Mouse (Mus musculus): Measurements from ENCODE around the gene Ptpro.
A peak's percentile ranks its signal among the peaks of the same experiment; 100 is the strongest.
"Not testable (repeated sequence)": the region's sequence is repeated elsewhere in the genome, so short reads cannot be mapped to it uniquely, and the experiment has no call there.

The Ptpro gene

GRCm38 (mm10) chr6:137386935-137387334, 134.8 kb downstream of the Ptpro start:
- no peak for DNase-seq (ENCODE audit: low spot score in 2 of 2)

DNA sequence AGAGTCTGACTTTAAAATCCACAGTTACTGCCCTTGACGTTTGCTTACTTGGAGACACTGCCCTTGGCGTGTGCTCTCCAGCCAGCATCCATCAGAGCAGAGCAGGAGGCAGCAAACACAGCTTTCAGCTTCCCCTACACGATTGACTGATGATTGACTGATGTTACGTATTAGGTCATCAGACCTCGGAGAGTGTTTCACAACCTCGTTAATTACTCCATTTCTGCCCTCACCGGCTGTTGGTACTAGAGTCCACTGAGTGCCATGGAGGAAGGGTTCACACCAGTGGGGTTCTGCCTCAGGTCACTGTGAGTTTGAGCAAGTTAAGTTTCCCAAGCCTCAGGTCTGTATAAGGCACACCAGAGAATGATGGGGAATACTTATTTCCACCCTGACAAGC, 143.0 kb downstream of the Ptpro start:
- DNase-seq (ENCODE audit: low spot score in 2 of 2) = no peak

DNA sequence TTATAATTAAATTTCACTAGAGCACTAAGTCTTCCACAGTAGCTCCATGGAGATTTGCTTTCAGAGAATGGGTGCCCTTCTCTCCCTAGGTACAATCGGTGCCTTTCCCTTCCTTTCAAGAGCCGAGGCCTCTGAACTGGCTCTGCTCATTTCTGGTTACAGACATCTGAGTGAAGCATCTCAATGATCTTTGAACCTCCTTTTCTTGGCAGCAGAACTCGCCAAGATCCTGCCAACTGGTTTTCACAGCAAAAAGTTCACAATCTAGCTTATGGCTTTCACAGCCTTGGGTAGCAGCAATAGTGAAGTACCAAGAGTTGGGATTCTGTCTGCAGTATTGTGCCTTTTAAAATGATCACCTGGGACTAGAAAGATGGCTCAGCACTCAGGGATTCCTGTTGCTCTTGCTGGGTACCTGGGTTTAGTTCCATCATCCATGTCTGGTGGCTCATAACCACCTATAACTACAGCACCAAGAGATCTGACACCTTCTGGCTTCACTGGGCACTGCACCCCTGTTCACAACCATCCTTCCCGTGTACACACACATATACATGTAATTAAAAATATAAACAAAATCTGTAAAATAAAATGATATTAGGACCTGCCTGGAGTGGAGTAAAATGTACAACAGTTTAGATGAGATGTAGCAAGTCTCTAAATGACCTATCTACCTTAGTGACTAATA, 144.1 kb downstream of the Ptpro start:
- no peak for DNase-seq (ENCODE audit: low spot score in 2 of 2)

DNA sequence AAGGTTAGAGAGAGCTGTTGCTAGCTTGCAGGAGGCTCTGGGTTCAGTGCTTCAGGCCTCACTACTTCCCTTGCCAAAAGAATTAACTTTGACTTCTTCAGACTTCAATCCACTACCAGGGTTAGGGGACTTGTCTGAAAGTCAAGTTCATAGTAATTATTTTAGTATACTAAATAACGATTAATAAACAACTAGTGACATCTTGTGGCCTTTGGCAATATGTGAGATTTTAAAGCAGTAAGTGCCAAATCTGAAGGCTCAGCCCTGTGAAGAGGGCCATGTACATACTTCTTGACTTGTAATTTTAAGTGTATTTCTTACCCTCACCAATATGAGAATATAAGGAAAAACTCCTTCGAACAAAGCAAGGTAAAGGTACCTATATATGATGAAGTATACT, 145.2 kb downstream of the Ptpro start:
- no peak for DNase-seq (ENCODE audit: low spot score in 2 of 2)

- DNase-seq (ENCODE audit: low spot score in 2 of 2) = no peak
Observed at GRCm38 (mm10) chr6:137404196-137404595, 152.1 kb downstream of the Ptpro start.

- no peak for DNase-seq (ENCODE audit: low spot score in 2 of 2)
Observed at GRCm38 (mm10) chr6:137405690-137406089, 153.6 kb downstream of the Ptpro start.

- DNase-seq (ENCODE audit: low spot score in 2 of 2) = no peak
Observed at GRCm38 (mm10) chr6:137410510-137410909, 158.4 kb downstream of the Ptpro start.

- DNase-seq (ENCODE audit: low spot score in 2 of 2) = no peak
Observed at GRCm38 (mm10) chr6:137411901-137412378, 159.8 kb downstream of the Ptpro start.

GRCm38 (mm10) chr6:137413045-137413444, 160.9 kb downstream of the Ptpro start:
- no peak for DNase-seq (ENCODE audit: low spot score in 2 of 2)

DNA sequence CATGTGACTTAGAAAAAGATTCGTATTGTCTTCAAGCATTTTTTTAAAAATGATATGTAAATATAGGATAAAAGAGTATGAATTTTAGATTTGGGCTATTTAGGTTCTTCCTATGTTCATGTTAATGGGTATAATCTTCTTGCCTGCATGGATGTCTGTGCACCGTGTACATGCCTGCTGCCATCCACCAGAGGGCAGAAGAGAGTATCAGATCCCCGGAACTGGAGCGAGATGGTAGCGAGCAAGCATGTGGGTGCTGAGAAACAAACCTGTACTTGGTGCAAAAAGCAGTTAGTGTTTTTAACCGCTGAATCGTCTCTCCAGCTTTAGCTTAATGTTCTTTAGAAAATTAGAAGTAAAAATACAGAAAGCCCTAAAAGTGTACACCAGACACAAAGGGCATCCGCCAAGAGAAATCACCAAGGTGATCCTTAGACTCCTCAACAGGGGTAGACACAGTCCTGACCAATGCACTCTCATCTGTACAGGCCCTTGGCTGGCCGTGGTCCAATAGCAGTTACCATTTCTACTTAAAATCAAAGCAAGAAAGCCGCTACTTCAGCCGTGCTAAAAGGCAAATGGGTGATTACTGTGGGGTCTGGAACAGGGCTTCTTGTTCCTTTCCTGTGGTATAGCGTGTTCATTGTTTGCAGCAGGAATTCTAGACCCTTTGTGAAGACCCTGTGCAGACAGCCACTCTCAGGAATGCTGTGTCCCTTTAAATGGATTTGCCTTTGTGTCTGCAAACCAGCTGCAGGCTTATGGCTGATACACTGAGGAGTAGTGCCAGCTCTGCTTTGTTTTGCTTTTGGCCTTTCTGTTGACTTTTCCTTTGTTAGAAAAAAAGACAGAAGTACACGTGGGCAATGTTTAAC, 162.6 kb downstream of the Ptpro start:
- peak in 1 of 2 experiments; percentile 42 for DNase-seq (ENCODE audit: low spot score in 2 of 2)

DNA sequence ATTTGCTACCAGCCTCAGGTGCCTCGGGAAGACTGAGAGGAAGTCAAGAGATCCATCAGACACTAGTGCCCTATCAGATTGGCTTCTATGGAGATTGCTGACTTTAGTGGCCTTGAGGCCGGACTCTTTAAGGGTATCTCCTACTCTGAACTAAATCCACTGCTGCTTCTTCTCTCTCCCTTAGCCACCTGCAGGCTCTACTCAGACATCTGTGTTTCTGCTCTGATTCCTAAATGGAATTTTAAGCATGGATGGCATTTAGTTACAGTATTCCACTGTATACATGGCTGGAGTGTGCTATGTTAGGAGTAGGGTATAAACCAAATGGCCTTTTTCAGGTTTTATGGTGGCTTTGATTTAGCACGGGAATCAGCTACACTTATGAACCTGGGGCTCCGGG, 170.7 kb downstream of the Ptpro start:
- no peak for DNase-seq (ENCODE audit: low spot score in 2 of 2)

- no peak for DNase-seq (ENCODE audit: low spot score in 2 of 2)
Observed at GRCm38 (mm10) chr6:137423830-137424229, 171.7 kb downstream of the Ptpro start.

DNA sequence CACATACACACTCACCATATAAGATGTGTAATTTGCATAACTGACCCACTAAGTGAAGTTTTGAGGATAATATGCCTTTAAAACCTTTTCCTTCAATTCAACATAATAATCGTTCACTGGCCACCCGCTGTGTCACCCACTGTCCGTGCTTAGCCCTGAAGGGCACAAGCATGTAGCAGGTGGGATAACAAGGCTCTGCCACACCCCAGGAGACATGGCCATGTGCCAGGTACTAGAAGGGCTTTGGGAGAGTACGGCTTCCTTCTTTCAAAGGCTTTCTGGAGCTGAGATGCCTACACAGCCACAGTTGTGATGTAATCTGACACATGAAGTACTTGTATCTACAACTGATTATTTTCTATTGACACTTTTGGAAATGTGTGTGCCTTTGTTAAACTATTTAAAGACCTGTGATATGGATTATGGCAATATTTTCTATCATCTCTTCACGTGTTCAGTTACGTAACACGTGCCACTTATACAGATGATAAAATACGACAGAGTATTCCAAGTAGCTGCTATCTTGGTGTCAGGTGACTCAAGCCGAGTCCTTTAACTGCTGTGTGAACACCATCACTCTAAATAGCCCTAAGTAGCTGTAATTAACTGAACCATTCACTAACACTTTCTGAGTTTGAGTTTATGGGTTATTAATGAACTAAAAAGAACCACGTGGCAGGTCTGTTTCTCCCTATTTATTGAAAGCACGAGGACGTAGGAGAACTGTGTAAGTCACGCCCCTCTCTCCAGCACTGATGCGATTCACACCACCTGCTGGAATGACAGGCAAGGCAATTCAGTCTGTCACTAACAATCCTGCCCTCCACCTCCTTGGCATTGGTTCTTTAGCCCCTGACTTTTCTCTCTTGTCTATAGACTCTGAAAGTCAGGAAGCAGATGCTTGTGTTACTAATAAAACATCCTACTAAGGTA, 173.6 kb downstream of the Ptpro start:
- DNase-seq (ENCODE audit: low spot score in 2 of 2) = no peak

GRCm38 (mm10) chr6:137433521-137434137, 181.5 kb downstream of the Ptpro start:
- no peak for DNase-seq (ENCODE audit: low spot score in 2 of 2)

DNA sequence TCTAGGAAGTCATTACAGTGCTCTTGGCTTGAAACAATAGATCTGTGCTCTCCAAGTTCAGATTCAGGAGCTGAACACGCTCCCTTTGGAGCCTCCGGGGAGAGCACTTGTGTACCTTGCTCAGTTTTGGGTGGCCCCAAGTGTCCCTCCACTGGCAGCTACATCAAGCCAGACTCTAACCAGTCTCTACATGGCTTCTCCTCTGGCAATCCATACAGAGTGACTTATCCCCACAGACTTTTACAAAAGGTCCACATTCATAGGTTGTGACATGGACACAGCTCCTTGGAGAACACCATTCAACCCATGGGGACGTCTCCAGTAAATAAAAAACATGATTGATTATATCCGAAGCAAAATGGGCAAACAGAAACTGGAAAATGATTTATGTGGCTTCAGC, 185.4 kb downstream of the Ptpro start:
- DNase-seq (ENCODE audit: low spot score in 2 of 2) = no peak

GRCm38 (mm10) chr6:137437902-137438580, 185.9 kb downstream of the Ptpro start:
- no peak for DNase-seq (ENCODE audit: low spot score in 2 of 2)

- DNase-seq (ENCODE audit: low spot score in 2 of 2) = no peak
Observed at GRCm38 (mm10) chr6:137440559-137441486, 188.7 kb downstream of the Ptpro start.

DNA sequence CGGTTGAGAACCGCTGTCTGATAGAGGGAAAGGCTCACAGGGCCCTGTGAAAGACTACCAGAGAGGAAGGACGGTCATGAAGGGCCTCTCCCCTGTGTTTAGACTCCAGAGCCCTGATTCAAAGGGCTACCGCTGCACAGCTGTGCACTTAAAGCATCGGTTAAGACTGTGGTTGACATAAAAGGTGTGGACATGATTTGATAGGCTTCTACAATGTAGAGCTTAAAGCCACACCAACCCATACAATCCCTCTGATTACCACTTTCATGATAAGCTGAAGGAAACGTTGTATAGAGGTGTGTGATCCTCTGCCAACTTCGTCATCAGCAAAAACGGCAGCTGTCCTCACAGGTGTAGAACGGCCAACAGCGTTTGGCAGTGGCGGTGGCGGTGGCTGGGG, 191.0 kb downstream of the Ptpro start:
- no peak for DNase-seq (ENCODE audit: low spot score in 2 of 2)

DNA sequence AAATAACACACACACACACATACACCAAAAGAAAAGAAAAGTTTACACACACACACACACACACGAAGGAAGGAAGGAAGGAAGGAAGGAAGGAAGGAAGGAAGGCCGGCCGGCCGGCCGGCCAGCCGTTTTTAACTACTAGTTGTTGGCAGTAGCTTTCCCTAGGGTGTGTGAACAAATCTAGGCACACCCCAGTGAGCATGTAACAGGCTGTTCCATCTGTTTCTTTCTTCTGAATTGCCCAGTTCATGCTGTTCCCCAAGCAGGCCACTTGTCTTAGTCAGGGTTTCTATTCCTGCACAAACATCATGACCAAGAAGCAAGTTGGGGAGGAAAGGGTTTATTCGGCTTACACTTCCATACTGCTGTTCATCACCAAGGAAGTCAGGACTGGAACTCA, 194.0 kb downstream of the Ptpro start:
- not testable (repeated sequence) for DNase-seq (ENCODE audit: low spot score in 2 of 2)
